Mouse (Mus musculus) hindbrain, postnatal 0 days (tissue): Measurements from ENCODE around the gene Pex12. TPM values are rescaled to one million over a fixed set of nuclear protein-coding genes. Genes with fewer than 3 reads are reported as not detected.
"Not testable (repeated sequence)": the region's sequence is repeated elsewhere in the genome, so short reads cannot be mapped to it uniquely, and the experiment has no call there.

Source experiments
- ATAC-seq: fragments of 200-750 bp; cut with Nextera tagmentation; 2 replicates; pipeline ENCODE4 v1.8.0; 2017; ENCODE audit warnings: mild to moderate bottlenecking, moderate TSS enrichment, moderate library complexity
- DNase-seq: peaks from one replicate; pipeline ENCODE4 v3.0.0-alpha.2; 2015; ENCODE audit warnings: low spot score
- H3K27ac ChIP-seq: fragments of 300-500 bp; sonication (generic); 2 replicates; pipeline ENCODE4 v1.5.1; 2014; ENCODE audit warnings: mild to moderate bottlenecking
- H3K27me3 ChIP-seq: fragments of 300-500 bp; sonication (generic); 2 replicates; pipeline ENCODE4 v1.6.1; 2014; ENCODE audit warnings: low read length, mixed read lengths; ENCODE audit not compliant: insufficient read depth
- H3K36me3 ChIP-seq: fragments of 300-500 bp; sonication (generic); 2 replicates; pipeline ENCODE4 v1.6.1; 2014; ENCODE audit warnings: low read length, mixed read lengths; ENCODE audit not compliant: insufficient read depth
- H3K4me1 ChIP-seq: fragments of 300-500 bp; sonication (generic); 2 replicates; pipeline ENCODE4 v1.6.1; 2014; ENCODE audit warnings: antibody characterized with exemption, low read length, mixed read lengths; ENCODE audit not compliant: insufficient read depth
- H3K4me2 ChIP-seq: fragments of 300-500 bp; sonication (generic); 2 replicates; pipeline ENCODE4 v1.6.1; 2014; ENCODE audit warnings: low read depth, mild to moderate bottlenecking, low read length, moderate library complexity, mixed read lengths
- H3K4me3 ChIP-seq: fragments of 300-500 bp; sonication (generic); 2 replicates; pipeline ENCODE4 v1.5.1; 2014; ENCODE audit warnings: low read length
- H3K9ac ChIP-seq: fragments of 300-500 bp; sonication (generic); replicated peaks from 2 replicates; pipeline ENCODE4 v1.6.1; 2014; ENCODE audit warnings: mild to moderate bottlenecking, low read length, moderate library complexity, mixed read lengths
- H3K9me3 ChIP-seq: fragments of 300-500 bp; sonication (generic); 2 replicates; pipeline ENCODE4 v1.6.1; 2016; ENCODE audit warnings: low read length, mixed read lengths
- CTCF ChIP-seq: IDR thresholded peaks from 2 replicates; pipeline ENCODE4 v1.5.1; 2016; ENCODE audit warnings: antibody characterized with exemption, control low read depth, low read depth
- WGBS: fragments of 180-500 bp; shearing (Covaris S2); extraction: QIAGEN DNeasy Blood & Tissue Kit; methylation state at CpG from one replicate; pipeline ENCODE4 v1.1.7; 2014; 5-methylcytosine and 5-hydroxymethylcytosine counted together
- polyA plus RNA-seq: library from polyadenylated mRNA; unstranded; fragments of >200 nt; fragmentation: Nextera tagmentation; extraction: Ambion mirVana; gene quantifications from 2 replicates; pipeline ENCODE4 v1.2.1, GENCODE M21; 2015
- total RNA-seq: library from RNA; depleted of rRNA; stranded (reverse); fragments of >200 nt; gene quantifications from 2 replicates; pipeline ENCODE4 v1.2.3, GENCODE M21; 2014

The Pex12 gene
- total and polyA plus RNA-seq, 2 experiments from 2014 or later: 10.5 to 12.8 TPM

DNA sequence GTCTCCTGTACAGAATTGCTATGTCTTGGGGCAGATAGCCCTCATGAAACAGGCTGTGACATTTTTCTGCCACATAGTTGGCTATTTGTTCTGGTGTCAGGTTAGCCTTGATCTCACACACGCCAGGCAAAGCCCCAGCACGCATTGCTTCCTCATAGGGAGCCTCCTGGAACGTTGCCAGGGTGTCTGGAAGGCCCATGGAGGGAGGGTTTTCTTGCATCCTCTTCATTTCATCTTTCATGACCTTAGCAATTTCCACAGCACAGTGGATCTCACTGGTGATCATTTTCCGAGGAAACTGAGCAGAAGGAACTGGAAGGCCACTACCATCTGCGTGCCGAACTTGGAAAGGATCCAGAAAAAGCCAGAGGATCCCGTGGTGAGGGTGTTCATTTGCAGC lies 26.1 kb downstream of the Pex12 start:
- Histone ChIP-seq H3K9me3 (no peaks in the 10 kb centered on the region), H3K9ac (no peak overlapping the region), H3K4me2 (no peak overlapping the region), H3K4me3 (no peak overlapping the region), H3K36me3 (no peaks in the 10 kb centered on the region), H3K27ac (no peak overlapping the region), H3K4me1 (no peaks in the 10 kb centered on the region), H3K27me3 (no peaks in the 10 kb centered on the region)
- no peak for TF ChIP-seq CTCF
- ATAC-seq: no peak
- no peak for DNase-seq
- WGBS: 57% methylated on average over 7 of the region's 7 CpGs

DNA sequence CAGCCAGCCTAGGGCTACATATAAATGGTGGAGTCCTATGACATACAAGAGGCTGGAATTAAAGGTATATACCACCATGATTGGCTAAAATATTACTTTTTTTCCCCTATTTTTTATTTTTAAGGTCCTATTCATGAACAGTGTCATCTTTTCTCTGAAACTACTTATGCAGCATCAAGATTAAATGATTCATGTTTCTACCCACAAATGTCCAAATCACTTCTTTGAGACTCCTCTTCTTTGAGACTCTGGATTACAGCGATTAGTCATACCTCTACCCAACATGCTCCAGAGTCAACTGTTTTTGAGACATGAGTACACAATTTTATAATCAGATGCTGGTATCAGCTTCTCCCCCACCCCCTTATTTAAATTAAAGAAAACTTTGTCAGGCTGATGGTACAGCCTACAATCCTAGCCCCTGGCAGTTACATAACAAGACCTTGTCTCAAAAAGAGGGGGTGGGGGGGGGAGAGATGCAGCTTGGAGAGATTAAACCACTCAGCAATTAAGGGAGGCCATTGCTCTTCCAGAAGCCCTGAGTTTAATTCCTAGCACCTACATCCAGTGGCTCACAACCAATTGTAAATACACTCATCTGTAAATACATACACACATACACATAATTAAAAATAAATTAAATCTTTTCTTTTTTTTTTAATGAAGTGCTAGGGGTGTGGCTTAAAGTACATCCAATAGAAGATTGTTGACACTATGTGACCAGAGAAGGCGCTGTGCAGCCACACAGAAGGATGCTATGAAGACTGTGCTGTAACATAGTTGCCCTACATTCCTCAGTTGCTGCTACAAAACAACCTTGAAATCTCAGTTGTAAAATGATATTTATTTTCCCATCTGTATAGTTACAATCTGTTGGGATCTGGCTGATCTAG lies 30.2 kb downstream of the Pex12 start:
- Histone ChIP-seq H3K9ac (no peak overlapping the region), H3K27me3 (no peaks in the 10 kb centered on the region), H3K4me3 (no peak overlapping the region), H3K4me2 (peak overlapping the region; percentile 59; the same call in 1 of the 2 replicates), H3K4me1 (peaks cover 6% of the 10 kb centered on the region; the same call in 1 of the 2 replicates), H3K27ac (peak overlapping the region; percentile 54; the same call in 1 of the 2 replicates), H3K9me3 (no peaks in the 10 kb centered on the region), H3K36me3 (no peaks in the 10 kb centered on the region)
- DNase-seq (peak; percentile 45), ATAC-seq (no peak; the same call in 1 of the 2 replicates)
- WGBS: 18% methylated on average over 2 of the region's 2 CpGs
- 0 out of 2 replicates have a peak, but pooled peaks have one; percentile 34 for TF ChIP-seq CTCF

DNA sequence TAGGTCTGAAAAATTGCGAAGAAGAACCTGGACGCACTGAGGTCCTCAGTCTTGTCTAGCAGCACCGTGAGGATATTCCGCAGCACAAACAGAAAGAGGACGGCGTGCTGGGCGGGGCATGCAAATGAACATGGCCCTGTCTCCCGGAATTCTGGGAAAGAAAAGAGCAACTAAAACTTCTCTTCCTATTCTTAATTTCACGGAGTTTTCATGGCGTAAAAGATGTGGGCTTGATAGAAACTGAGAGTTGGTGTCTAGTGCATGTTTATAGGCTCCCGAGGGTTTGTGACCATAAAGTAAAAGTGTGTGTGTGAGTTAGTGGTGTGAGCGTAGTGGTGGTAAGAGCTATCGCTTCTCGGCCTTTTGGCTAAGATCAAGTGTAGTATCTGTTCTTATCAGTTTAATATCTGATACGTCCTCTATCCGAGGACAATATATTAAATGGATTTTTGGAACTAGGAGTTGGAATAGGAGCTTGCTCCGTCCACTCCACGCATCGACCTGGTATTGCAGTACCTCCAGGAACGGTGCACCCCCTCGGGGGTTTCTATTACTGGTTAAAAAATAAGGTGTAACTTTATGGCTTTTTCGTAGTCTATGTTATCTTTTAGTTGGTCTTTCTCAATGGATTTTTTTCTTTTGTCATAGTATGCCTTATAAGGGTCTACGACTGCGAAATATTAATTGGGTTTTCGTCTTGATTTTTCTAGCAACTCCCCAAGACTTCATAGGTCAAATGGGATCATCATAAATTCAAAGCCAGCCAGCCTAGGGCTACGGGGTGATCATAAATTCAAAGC lies 31.0 kb downstream of the Pex12 start:
- Histone ChIP-seq H3K27me3 (no peaks in the 10 kb centered on the region), H3K27ac (peak overlapping the region; percentile 91), H3K9me3 (no peaks in the 10 kb centered on the region), H3K4me1 (peaks cover 6% of the 10 kb centered on the region; the same call in 1 of the 2 replicates), H3K9ac (peak overlapping the region; percentile 66), H3K4me2 (peak overlapping the region; percentile 59), H3K4me3 (peak overlapping the region; percentile 51), H3K36me3 (no peaks in the 10 kb centered on the region)
- under 1% methylated on average over 26 of the region's 26 CpGs for WGBS
- ATAC-seq (peak; percentile 91), DNase-seq (peak; percentile 89)
- TF ChIP-seq CTCF: no peak; the same call in none of the 2 replicates

DNA sequence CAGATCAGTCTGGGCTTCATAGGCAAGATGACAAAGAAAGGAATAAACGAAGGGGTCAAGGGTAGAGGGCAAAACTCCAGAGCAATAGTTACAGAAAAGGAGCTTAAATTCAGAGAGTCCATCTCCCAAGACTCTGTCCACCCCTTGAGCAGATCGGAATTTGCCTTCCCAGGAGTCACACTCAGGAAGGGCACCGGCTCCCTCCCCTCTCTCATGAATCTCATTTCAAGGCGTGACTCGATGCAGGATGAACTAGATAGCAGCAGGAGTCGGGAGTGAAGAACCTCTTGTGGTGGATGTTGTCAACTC lies 31.6 kb downstream of the Pex12 start:
- 0% methylated on average over 6 of the region's 6 CpGs for WGBS
- ATAC-seq: peak; percentile 57
- DNase-seq: no peak
- Histone ChIP-seq H3K4me1 (peaks cover 6% of the 10 kb centered on the region; the same call in 1 of the 2 replicates), H3K4me3 (peak overlapping the region; percentile 51), H3K27ac (peak overlapping the region; percentile 91), H3K36me3 (no peaks in the 10 kb centered on the region), H3K9ac (peak overlapping the region; percentile 66), H3K9me3 (no peaks in the 10 kb centered on the region), H3K27me3 (no peaks in the 10 kb centered on the region), H3K4me2 (peak overlapping the region; percentile 59)
- TF ChIP-seq CTCF: no peak; the same call in 1 of the 2 replicates

DNA sequence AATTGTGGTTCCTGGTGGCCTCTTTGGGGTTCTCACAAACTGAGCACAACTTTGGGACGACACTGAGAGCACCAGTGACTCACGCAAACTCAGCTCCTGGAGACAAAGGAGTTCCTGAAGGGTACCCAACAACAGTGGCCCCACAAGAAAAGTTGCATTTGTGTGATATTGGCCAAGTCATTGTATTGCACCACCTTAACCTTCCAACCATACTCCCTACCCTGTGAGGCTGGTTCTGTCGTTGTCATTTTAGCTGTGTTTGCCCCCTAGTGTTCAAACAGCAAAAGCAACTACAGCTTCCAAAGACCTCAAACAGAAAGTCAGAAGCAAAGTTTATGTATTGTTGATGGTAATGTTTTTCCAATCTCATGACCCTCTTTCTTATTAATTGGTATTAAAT lies 39.2 kb downstream of the Pex12 start:
- peak; percentile 30 for DNase-seq
- Histone ChIP-seq H3K9me3 (no peaks in the 10 kb centered on the region), H3K4me3 (no peak overlapping the region), H3K4me2 (no peak overlapping the region), H3K9ac (no peak overlapping the region), H3K4me1 (no peaks in the 10 kb centered on the region), H3K27ac (no peak overlapping the region), H3K27me3 (no peaks in the 10 kb centered on the region), H3K36me3 (no peaks in the 10 kb centered on the region)
- peak; percentile 67 for TF ChIP-seq CTCF
- WGBS: 59% methylated on average over 3 of the region's 3 CpGs
- no peak for ATAC-seq

DNA sequence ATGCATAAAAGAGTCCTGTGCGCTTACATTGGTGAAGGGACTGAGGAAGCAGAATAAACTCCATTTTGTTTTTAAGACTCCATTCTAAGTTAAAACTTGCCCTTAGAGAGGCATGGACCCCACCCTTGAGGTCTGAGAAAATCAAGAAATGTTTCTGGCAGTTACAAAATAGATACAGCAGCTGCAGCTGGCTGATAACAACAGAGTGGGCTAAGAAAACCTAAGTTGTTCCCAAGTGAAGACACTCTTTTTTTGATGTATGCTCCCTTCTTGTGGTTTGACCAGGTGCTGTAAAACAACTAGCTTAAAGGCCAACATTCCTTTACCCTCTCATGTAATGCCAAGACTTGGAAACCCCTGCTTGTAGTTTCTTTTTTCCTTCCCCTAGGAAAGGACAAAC lies 39.7 kb downstream of the Pex12 start:
- no peaks in the 10 kb centered on the region for H3K4me1 ChIP-seq
- H3K4me3 ChIP-seq: no peak overlapping the region
- no peak overlapping the region for H3K4me2 ChIP-seq
- WGBS: 98% methylated on average over 1 of the region's 1 CpGs
- H3K9me3 ChIP-seq: no peaks in the 10 kb centered on the region
- no peaks in the 10 kb centered on the region for H3K36me3 ChIP-seq
- H3K27me3 ChIP-seq: no peaks in the 10 kb centered on the region
- H3K27ac ChIP-seq: no peak overlapping the region
- DNase-seq (no peak), ATAC-seq (no peak)
- TF ChIP-seq CTCF: no peak
- H3K9ac ChIP-seq: no peak overlapping the region

DNA sequence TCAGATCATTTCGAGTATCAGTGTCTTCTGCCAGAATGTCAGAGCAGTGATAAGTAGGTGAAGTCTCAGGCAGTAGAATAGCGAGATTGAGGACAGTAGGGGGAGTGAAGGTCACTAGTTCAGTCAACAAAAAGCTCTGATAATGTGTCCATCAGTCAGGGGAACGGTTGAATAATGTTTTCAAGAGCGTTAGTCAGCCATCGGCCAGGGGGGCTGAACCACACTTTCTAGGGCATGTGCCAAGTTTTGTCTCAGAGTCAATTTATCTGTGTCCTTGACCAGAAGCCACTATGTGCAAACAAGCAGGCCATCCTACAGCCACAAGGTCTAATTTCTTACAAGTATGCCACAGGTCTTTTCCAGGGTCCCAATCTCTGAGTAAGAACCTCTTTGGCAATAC lies 45.2 kb downstream of the Pex12 start:
- H3K27me3 ChIP-seq, H3K9me3 ChIP-seq, DNase-seq, ATAC-seq, H3K4me2 ChIP-seq, H3K36me3 ChIP-seq, H3K4me3 ChIP-seq, H3K4me1 ChIP-seq, H3K9ac ChIP-seq, H3K27ac ChIP-seq: not testable (repeated sequence)
- WGBS: 46% methylated on average over 5 of the region's 5 CpGs
